Mouse (Mus musculus) left cerebral cortex, postnatal 25 days (tissue): Measurements from ENCODE around the gene Bcam. TPM values are rescaled to one million over a fixed set of nuclear protein-coding genes. Genes with fewer than 3 reads are reported as not detected.

Experiments used
- DNase-seq, 2 experiments: peaks; one replicate each; pipeline ENCODE4 v3.0.0; 2022; ENCODE audit warnings: low spot score in 2 of 2, mixed read lengths in 1 of 2
- intact Hi-C: fragments of 180-260 bp; cut with DNase I; formaldehyde crosslinking; loops from one replicate; pipeline ENCODE4 v1.15.1; 2025
- total RNA-seq, 2 experiments: library from RNA; stranded (reverse); gene quantifications; 2 replicates each; pipeline ENCODE4 v1.2.3; 2021

Gene Bcam
- total RNA-seq, 2 experiments from 2014 or later, result 10.4 to 12.5 TPM

DNA sequence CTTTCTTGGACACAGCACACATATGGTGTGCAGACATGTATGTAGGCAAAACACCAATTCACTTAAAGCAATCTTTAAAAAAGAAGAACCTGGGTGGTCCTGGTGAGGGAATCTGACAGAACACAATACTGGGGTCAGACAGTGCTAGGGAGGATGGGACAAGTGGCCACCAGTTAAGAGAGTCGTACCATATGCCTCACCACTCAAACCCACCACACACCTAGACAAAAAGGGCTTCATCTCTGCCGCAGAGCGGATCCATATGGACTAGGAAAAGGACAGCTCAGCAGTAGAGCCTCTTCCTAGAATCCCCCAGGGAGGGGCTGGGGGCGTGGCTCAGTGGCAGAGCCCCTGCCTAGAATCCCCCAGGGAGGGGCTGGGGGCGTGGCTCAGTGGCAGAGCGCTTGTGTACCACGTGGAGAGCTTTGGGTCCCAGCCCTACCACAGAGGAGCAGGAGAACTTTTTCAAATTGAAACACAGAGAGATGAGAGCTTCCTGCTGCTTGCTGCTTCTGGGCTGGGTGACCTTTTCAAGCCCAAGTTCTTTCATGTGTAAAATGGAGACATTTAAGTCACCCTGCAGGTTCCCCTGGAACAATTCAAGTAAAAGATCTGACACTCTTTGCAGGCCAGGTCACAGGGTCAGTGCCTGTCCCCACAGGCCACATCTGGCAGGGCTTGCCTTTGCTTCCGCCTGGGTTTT is 29.3 kb downstream of the Bcam start:
- no peak for DNase-seq
- intact Hi-C loops, result no loop called here

- no peak for DNase-seq
- intact Hi-C loops, result no loop called here
Measured at GRCm38 (mm10) chr7:19740269-19740668, 30.5 kb downstream of the Bcam start.

DNA sequence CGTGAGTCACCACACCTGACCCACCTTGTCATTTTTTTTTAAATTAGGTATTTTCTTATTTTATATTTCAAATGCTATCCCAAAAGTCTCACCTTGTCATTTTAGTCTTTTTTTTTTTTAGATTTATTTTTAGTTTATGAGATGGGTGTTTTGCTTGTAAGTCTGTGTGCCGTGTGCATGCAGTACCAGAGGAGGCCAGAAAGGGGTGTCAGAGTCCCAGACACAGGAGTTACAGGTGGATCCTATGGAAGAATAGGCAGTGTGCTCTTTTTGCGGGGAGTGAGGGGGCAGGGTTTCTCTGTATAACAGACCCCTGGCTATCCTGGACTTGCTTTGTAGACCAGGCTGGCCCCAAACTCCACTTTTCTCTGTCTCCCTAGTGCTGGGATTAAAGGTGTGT is 32.0 kb downstream of the Bcam start:
- no peak for DNase-seq
- intact Hi-C loops, result no loop called here

DNA sequence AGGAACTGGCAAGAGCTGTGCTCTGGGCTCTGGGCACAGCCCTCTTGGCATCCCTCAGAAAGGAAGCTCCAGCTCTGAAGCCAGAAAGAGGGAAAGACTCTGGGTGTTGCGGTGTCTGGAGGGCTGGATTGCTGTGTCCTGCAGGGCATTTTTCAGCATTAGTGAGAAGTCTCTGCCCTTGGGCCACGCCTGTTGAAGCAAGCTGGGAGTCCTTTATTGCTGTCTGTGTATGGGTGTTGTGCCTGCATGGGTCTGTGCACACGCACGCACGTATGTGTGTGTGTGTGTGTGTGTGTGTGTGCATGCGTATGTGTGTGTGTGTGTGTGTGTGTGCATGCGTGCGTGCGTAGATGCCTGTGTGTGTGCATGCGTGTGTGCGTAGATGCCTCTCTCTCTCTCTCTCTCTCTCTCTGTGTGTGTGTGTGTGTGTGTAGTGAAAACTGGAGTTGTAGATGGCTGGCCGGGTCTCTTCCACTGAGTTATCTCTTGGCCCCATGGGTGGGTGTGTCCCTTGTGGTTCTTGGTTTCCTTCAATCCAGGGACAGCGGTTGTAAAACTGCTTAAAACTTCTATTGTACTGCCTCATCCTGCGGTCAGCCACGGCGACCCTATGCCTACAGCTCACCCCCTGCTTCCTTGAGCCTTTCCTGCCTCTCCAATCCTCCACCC is 34.3 kb downstream of the Bcam start:
- intact Hi-C loops, result no loop called here

GRCm38 (mm10) chr7:19734178-19734666 is 36.6 kb downstream of the Bcam start:
- intact Hi-C loops, result no loop called here
- DNase-seq, result no peak

More for the DNA sequence above, 34.3 kb downstream of the Bcam start:
- no peak for DNase-seq

GRCm38 (mm10) chr7:19726541-19726940 is 44.3 kb downstream of the Bcam start:
- intact Hi-C loops, result no loop called here
- no peak for DNase-seq

DNA sequence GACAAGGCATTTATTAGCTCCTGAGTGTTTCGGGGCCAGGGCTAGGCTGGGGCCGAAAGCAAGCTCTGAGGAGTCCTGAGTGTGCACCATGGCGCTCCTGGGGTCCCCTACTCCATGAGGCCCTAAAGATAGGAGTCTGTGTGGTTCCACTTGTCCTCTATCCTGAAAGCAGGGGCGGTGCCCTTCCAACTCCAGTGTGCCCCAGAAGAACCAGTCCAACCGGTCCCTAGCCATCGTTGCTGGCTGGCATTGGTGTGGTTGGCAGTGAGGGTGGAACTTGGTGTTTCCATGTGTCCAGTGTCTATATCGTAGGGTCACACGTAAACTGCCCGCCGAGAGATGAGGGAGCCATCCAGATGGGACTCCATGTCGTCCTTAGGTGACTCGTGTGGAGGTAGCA is 46.6 kb downstream of the Bcam start:
- intact Hi-C loops, result no loop called here
- DNase-seq, result no peak

- intact Hi-C loops, result no loop called here
- DNase-seq, result no peak
Measured at GRCm38 (mm10) chr7:19722754-19723195, 48.0 kb downstream of the Bcam start.

GRCm38 (mm10) chr7:19719200-19719599 is 51.6 kb downstream of the Bcam start:
- no peak for DNase-seq
- intact Hi-C loops, result loop anchor here (5.0 kb wide), 1 partner anchor 797 kb away; no protein-coding TSS in a partner anchor

- intact Hi-C loops, result loop anchor here (5.0 kb wide), 1 partner anchor 796 kb away; no protein-coding TSS in a partner anchor
- DNase-seq, result no peak
Measured at GRCm38 (mm10) chr7:19718297-19718952, 52.4 kb downstream of the Bcam start.

GRCm38 (mm10) chr7:19717346-19717745 is 53.5 kb downstream of the Bcam start:
- intact Hi-C loops, result loop anchor here (5.0 kb wide), 1 partner anchor 795 kb away; no protein-coding TSS in a partner anchor
- no peak for DNase-seq

GRCm38 (mm10) chr7:19716822-19717221 is 54.0 kb downstream of the Bcam start:
- no peak for DNase-seq
- intact Hi-C loops, result loop anchor here (1.0 to 5.0 kb wide), 2 partner anchors 33 to 795 kb away; partner anchors contain the start of gene Nectin2

- DNase-seq, result no peak
- intact Hi-C loops, result loop anchor here (1.0 to 5.0 kb wide), 2 partner anchors 34 to 794 kb away; partner anchors contain the start of gene Nectin2
Measured at GRCm38 (mm10) chr7:19716055-19716682, 54.6 kb downstream of the Bcam start.

- intact Hi-C loops, result loop anchor here (1.0 to 5.0 kb wide), 3 partner anchors 35 to 793 kb away; partner anchors contain the start of genes Clptm1 and Nectin2
- DNase-seq, result peak; percentile 99 to 100
Measured at GRCm38 (mm10) chr7:19715239-19716054, 55.4 kb downstream of the Bcam start, which contains the start of gene Tomm40. Tomm40 (minus strand) TSS chr7:19715438.

DNA sequence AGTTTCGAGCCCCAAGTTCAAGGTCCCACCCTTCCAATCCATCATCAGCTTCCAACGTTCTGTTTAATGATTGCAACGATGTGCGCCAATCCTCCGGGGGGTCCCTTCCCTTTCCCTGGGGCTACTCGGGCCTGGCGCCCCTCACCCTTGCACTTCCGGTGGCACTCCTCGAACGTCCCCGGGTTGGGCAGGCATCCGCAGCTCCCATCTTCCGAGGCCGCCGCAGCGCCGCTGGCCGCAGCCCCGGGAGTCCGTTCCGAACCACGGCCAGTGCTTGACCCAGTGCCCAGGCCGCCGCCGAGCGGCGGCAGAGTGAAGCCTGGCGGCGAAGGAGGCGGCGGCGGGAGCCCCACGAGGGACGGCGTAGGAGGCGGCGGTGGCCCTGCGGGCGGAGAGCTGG is 56.0 kb downstream of the Bcam start:
- no peak for DNase-seq

GRCm38 (mm10) chr7:19713598-19713997 is 57.2 kb downstream of the Bcam start:
- intact Hi-C loops, result loop anchor here (2.0 kb wide), 1 partner anchor 45 kb away; no protein-coding TSS in a partner anchor

More for the DNA sequence above, 56.0 kb downstream of the Bcam start:
- intact Hi-C loops, result loop anchor here (1.0 to 5.0 kb wide), 2 partner anchors 50 to 793 kb away; partner anchors contain the start of gene Clptm1

DNA sequence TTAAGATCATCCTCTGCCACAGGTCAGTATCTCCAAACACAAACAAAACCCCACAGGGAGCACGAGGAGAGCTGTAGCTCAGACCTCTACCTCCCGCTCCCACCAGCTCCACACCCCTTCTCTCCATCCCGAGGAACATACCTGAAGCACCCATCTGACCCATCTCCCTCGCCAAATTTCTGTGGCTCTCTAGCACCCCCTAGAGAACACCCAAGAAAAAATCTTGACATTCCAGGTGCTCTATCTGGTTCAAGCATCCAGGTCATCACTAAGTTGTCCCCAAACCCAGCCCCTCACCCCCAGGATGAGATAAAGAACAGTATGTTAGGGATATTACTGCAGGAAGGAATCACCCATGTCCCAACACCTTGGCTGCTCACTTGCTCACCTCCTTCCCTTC is 57.6 kb downstream of the Bcam start:
- intact Hi-C loops, result loop anchor here (2.0 kb wide), 1 partner anchor 44 kb away; no protein-coding TSS in a partner anchor
- DNase-seq, result no peak

More at GRCm38 (mm10) chr7:19713598-19713997, 57.2 kb downstream of the Bcam start:
- no peak for DNase-seq

DNA sequence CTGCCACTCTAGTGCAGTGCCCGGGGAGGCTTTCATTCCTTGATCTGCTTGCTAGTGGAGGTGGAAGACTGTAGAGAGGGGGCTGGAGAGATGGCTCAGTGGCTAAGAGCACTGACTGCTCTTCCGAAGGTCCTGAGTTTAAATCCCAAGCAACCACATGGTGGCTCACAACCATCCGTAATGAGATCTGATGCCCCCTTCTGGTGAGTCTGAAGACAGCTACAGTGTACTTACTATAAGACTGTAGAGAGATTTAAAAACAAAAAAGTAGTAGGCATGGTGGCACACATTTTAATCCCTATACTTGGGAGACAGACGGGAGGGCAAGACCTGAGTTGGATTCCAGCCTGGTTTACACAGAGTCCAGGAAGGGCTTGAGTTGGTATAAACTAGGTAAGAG is 58.4 kb downstream of the Bcam start:
- intact Hi-C loops, result loop anchor here (2.0 kb wide), 1 partner anchor 44 kb away; no protein-coding TSS in a partner anchor

More for the DNA sequence above, 58.4 kb downstream of the Bcam start:
- DNase-seq, result peak in 1 of 2 experiments; percentile 55
